Mouse (Mus musculus) midbrain, embryonic 14.5 days (tissue): ENCODE measurements at regions not wholly inside any gene's neighbourhood (a gene's known extent, or its start where the extent isn't known, plus 50 kb on each side); places are given as distances from the start of the nearest gene placed in this dataset.
A peak's percentile ranks its signal among the peaks of the same experiment; 100 is the strongest.
"Not testable (repeated sequence)": the region's sequence is repeated elsewhere in the genome, so short reads cannot be mapped to it uniquely, and the experiment has no call there.

Experiments used
- ATAC-seq: fragments of 200-750 bp; cut with Nextera tagmentation; 2 replicates; pipeline ENCODE4 v1.8.0; 2017; ENCODE audit warnings: moderate number of reproducible peaks, moderate library complexity; ENCODE audit not compliant: low FRiP score, low TSS enrichment
- DNase-seq: peaks from one replicate; pipeline ENCODE4 v3.0.0-alpha.2; 2015
- H3K27ac ChIP-seq: fragments of 300-500 bp; sonication (generic); replicated peaks from 2 replicates; pipeline ENCODE4 v1.5.1; 2014; ENCODE audit warnings: mild to moderate bottlenecking, low read depth, low read length, moderate library complexity
- H3K27me3 ChIP-seq: fragments of 300-500 bp; sonication (generic); 2 replicates; pipeline ENCODE4 v1.6.1; 2014; ENCODE audit warnings: low read length, control low read depth, mixed read lengths; ENCODE audit not compliant: control insufficient read depth, insufficient read depth
- H3K36me3 ChIP-seq: fragments of 300-500 bp; sonication (generic); 2 replicates; pipeline ENCODE4 v1.6.1; 2014; ENCODE audit warnings: low read length, control low read depth; ENCODE audit not compliant: control insufficient read depth, insufficient read depth
- H3K4me1 ChIP-seq: fragments of 300-500 bp; sonication (generic); 2 replicates; pipeline ENCODE4 v1.6.1; 2014; ENCODE audit warnings: mild to moderate bottlenecking, antibody characterized with exemption, low read length, control low read depth; ENCODE audit not compliant: control insufficient read depth, insufficient read depth
- H3K4me2 ChIP-seq: fragments of 300-500 bp; sonication (generic); 2 replicates; pipeline ENCODE4 v1.6.1; 2014; ENCODE audit warnings: mild to moderate bottlenecking, low read length, moderate library complexity
- H3K4me3 ChIP-seq: fragments of 300-500 bp; sonication (generic); replicated peaks from 2 replicates; pipeline ENCODE4 v1.5.1; 2014; ENCODE audit warnings: low read depth, low read length
- H3K9ac ChIP-seq: fragments of 300-500 bp; sonication (generic); replicated peaks from 2 replicates; pipeline ENCODE4 v1.6.1; 2014; ENCODE audit warnings: mild to moderate bottlenecking, low read length, moderate library complexity
- H3K9me3 ChIP-seq: fragments of 300-500 bp; sonication (generic); 2 replicates; pipeline ENCODE4 v1.6.1; 2016; ENCODE audit warnings: low read length, control low read depth, mixed read lengths; ENCODE audit not compliant: control insufficient read depth
- WGBS: fragments of 180-500 bp; shearing (Covaris S2); extraction: QIAGEN DNeasy Blood & Tissue Kit; methylation state at CpG from one replicate; pipeline ENCODE4 v1.1.7; 2014; 5-methylcytosine and 5-hydroxymethylcytosine counted together

GRCm38 (mm10) chr7:116609406-116609805 is 105.2 kb downstream of the Nucb2 start:
- Histone ChIP-seq H3K4me3 (no peak overlapping the region), H3K27me3 (no peaks in the 10 kb centered on the region), H3K27ac (no peak overlapping the region), H3K4me1 (no peaks in the 10 kb centered on the region), H3K36me3 (no peaks in the 10 kb centered on the region), H3K9ac (no peak overlapping the region), H3K9me3 (no peaks in the 10 kb centered on the region), H3K4me2 (no peak overlapping the region)
- ATAC-seq (no peak), DNase-seq (no peak)
- 79% methylated on average over 6 of the region's 6 CpGs for WGBS

- Histone ChIP-seq H3K27ac (no peak overlapping the region), H3K36me3 (no peaks in the 10 kb centered on the region), H3K9ac (no peak overlapping the region), H3K27me3 (no peaks in the 10 kb centered on the region), H3K9me3 (no peaks in the 10 kb centered on the region), H3K4me3 (no peak overlapping the region), H3K4me1 (no peaks in the 10 kb centered on the region), H3K4me2 (no peak overlapping the region)
- DNase-seq (no peak), ATAC-seq (no peak)
- 79% methylated on average over 12 of the region's 12 CpGs for WGBS
Observed at GRCm38 (mm10) chr7:116609906-116610305, 105.7 kb downstream of the Nucb2 start.

GRCm38 (mm10) chr7:116615984-116616383 is 111.8 kb downstream of the Nucb2 start:
- H3K4me1 ChIP-seq, result no peaks in the 10 kb centered on the region
- no peaks in the 10 kb centered on the region for H3K36me3 ChIP-seq
- no peak overlapping the region for H3K9ac ChIP-seq
- no peak for ATAC-seq
- no peak overlapping the region for H3K4me2 ChIP-seq
- H3K27ac ChIP-seq, result no peak overlapping the region
- no peaks in the 10 kb centered on the region for H3K9me3 ChIP-seq
- H3K4me3 ChIP-seq, result no peak overlapping the region
- H3K27me3 ChIP-seq, result no peaks in the 10 kb centered on the region
- WGBS, result 72% methylated on average over 3 of the region's 3 CpGs
- DNase-seq, result no peak

GRCm38 (mm10) chr7:116619636-116620035 is 115.5 kb downstream of the Nucb2 start:
- Histone ChIP-seq H3K9me3 (no peaks in the 10 kb centered on the region), H3K36me3 (no peaks in the 10 kb centered on the region), H3K27ac (no peak overlapping the region), H3K9ac (no peak overlapping the region), H3K27me3 (no peaks in the 10 kb centered on the region), H3K4me2 (no peak overlapping the region), H3K4me3 (no peak overlapping the region), H3K4me1 (no peaks in the 10 kb centered on the region)
- DNase-seq (no peak), ATAC-seq (no peak)
- WGBS, result 71% methylated on average over 2 of the region's 2 CpGs

- ATAC-seq (no peak), DNase-seq (no peak)
- Histone ChIP-seq H3K4me1 (no peaks in the 10 kb centered on the region), H3K4me3 (no peak overlapping the region), H3K27me3 (no peaks in the 10 kb centered on the region), H3K9ac (no peak overlapping the region), H3K36me3 (no peaks in the 10 kb centered on the region), H3K4me2 (no peak overlapping the region), H3K9me3 (no peaks in the 10 kb centered on the region), H3K27ac (no peak overlapping the region)
- whole genome bisulfite sequencing, result 76% methylated on average over 4 of the region's 4 CpGs
Observed at GRCm38 (mm10) chr7:116620381-116620780, 116.2 kb downstream of the Nucb2 start.

GRCm38 (mm10) chr7:116633210-116633609 is 129.0 kb downstream of the Nucb2 start:
- Histone ChIP-seq H3K27ac (peak overlapping the region; percentile 57), H3K4me1 (no peaks in the 10 kb centered on the region), H3K9me3 (no peaks in the 10 kb centered on the region), H3K9ac (no peak overlapping the region), H3K36me3 (no peaks in the 10 kb centered on the region), H3K27me3 (no peaks in the 10 kb centered on the region), H3K4me3 (no peak overlapping the region), H3K4me2 (no peak overlapping the region)
- DNase-seq (peak; percentile 77), ATAC-seq (no peak)
- 56% methylated on average over 3 of the region's 3 CpGs for WGBS

- DNase-seq, result peak; percentile 84
- WGBS, result 56% methylated on average over 10 of the region's 10 CpGs
- no peaks in the 10 kb centered on the region for H3K36me3 ChIP-seq
Observed at GRCm38 (mm10) chr7:116644902-116645650, 140.9 kb downstream of the Nucb2 start.

GRCm38 (mm10) chr7:116654466-116654865 is 150.3 kb downstream of the Nucb2 start:
- H3K4me2 ChIP-seq, result no peak overlapping the region
- no peak overlapping the region for H3K27ac ChIP-seq
- WGBS, result 67% methylated on average over 10 of the region's 10 CpGs
- H3K4me1 ChIP-seq, result no peaks in the 10 kb centered on the region
- no peaks in the 10 kb centered on the region for H3K36me3 ChIP-seq
- DNase-seq, result no peak
- no peaks in the 10 kb centered on the region for H3K27me3 ChIP-seq
- H3K9me3 ChIP-seq, result no peaks in the 10 kb centered on the region
- no peak overlapping the region for H3K4me3 ChIP-seq
- no peak overlapping the region for H3K9ac ChIP-seq
- ATAC-seq, result no peak

More at GRCm38 (mm10) chr7:116644902-116645650, 140.9 kb downstream of the Nucb2 start:
- Histone ChIP-seq H3K9me3 (no peaks in the 10 kb centered on the region), H3K4me1 (no peaks in the 10 kb centered on the region), H3K9ac (no peak overlapping the region), H3K4me3 (no peak overlapping the region), H3K4me2 (no peak overlapping the region), H3K27me3 (no peaks in the 10 kb centered on the region), H3K27ac (no peak overlapping the region)
- ATAC-seq, result no peak

GRCm38 (mm10) chr7:116657040-116657439 is 152.9 kb downstream of the Nucb2 start:
- ATAC-seq, result not testable (repeated sequence)

More at GRCm38 (mm10) chr7:116657040-116657439, 152.9 kb downstream of the Nucb2 start:
- not testable (repeated sequence) for H3K9ac ChIP-seq, H3K27ac ChIP-seq, H3K9me3 ChIP-seq, H3K27me3 ChIP-seq, H3K36me3 ChIP-seq, H3K4me3 ChIP-seq, H3K4me2 ChIP-seq, H3K4me1 ChIP-seq, DNase-seq
- WGBS, result 93% methylated on average over 6 of the region's 6 CpGs
